Mouse (Mus musculus) thymus, postnatal 14 days (tissue): Measurements from ENCODE around the gene Bmi1.

ENCODE experiments used
- DNase-seq: peaks from one replicate; pipeline ENCODE4 v3.0.0; 2021

Gene Bmi1

GRCm38 (mm10) chr2:18688708-18689063 lies 11.9 kb downstream of the Bmi1 start:
- DNase-seq: peak; percentile 70

- DNase-seq: peak; percentile 42
Observed at GRCm38 (mm10) chr2:18689064-18689921, 12.5 kb downstream of the Bmi1 start.

GRCm38 (mm10) chr2:18690055-18690691 lies 13.4 kb downstream of the Bmi1 start:
- DNase-seq: peak; percentile 60

- DNase-seq: no peak
Observed at GRCm38 (mm10) chr2:18690756-18691155, 13.9 kb downstream of the Bmi1 start.

- no peak for DNase-seq
Observed at GRCm38 (mm10) chr2:18692031-18692430, 15.2 kb downstream of the Bmi1 start.

- no peak for DNase-seq
Observed at GRCm38 (mm10) chr2:18692548-18692947, 15.7 kb downstream of the Bmi1 start.

- DNase-seq: no peak
Observed at GRCm38 (mm10) chr2:18693491-18693870, 16.7 kb downstream of the Bmi1 start.

GRCm38 (mm10) chr2:18693871-18694610 lies 17.2 kb downstream of the Bmi1 start, which contains the start of gene Spag6:
Gene Spag6, plus strand, starts transcription at chr2:18694032.
- peak; percentile 55 for DNase-seq

- no peak for DNase-seq
Observed at GRCm38 (mm10) chr2:18694611-18694950, 17.8 kb downstream of the Bmi1 start.

- DNase-seq: no peak
Observed at GRCm38 (mm10) chr2:18695163-18695562, 18.3 kb downstream of the Bmi1 start.

- no peak for DNase-seq
Observed at GRCm38 (mm10) chr2:18695629-18696150, 18.9 kb downstream of the Bmi1 start.

- no peak for DNase-seq
Observed at GRCm38 (mm10) chr2:18697591-18698244, 20.9 kb downstream of the Bmi1 start.

GRCm38 (mm10) chr2:18698663-18699385 lies 22.0 kb downstream of the Bmi1 start:
- DNase-seq: peak; percentile 14

GRCm38 (mm10) chr2:18699401-18699990 lies 22.7 kb downstream of the Bmi1 start:
- DNase-seq: no peak

GRCm38 (mm10) chr2:18710356-18710755 lies 33.5 kb downstream of the Bmi1 start:
- no peak for DNase-seq

- no peak for DNase-seq
Observed at GRCm38 (mm10) chr2:18713071-18713470, 36.3 kb downstream of the Bmi1 start.

GRCm38 (mm10) chr2:18714337-18714736 lies 37.5 kb downstream of the Bmi1 start:
- no peak for DNase-seq

- no peak for DNase-seq
Observed at GRCm38 (mm10) chr2:18718521-18718920, 41.7 kb downstream of the Bmi1 start.

GRCm38 (mm10) chr2:18722208-18722830 lies 45.5 kb downstream of the Bmi1 start:
- DNase-seq: no peak

GRCm38 (mm10) chr2:18724462-18724861 lies 47.6 kb downstream of the Bmi1 start:
- DNase-seq: no peak

- DNase-seq: no peak
Observed at GRCm38 (mm10) chr2:18725880-18726279, 49.1 kb downstream of the Bmi1 start.
